Mouse (Mus musculus) brain, embryonic 14.5 days (tissue): ENCODE measurements around the gene Tbx1.

ENCODE experiments used
- CTCF ChIP-seq: fragments of 200-500 bp; IDR thresholded peaks from 2 replicates; pipeline ENCODE4 v1.5.1; 2012; ENCODE audit warnings: inconsistent platforms, mild to moderate bottlenecking, moderate library complexity, borderline replicate concordance; ENCODE audit not compliant: insufficient read depth, insufficient read length; ENCODE audit errors: extremely low read depth
- POLR2A ChIP-seq: fragments of 200-500 bp; IDR thresholded peaks from 2 replicates; pipeline ENCODE4 v1.6.1; 2012; ENCODE audit warnings: mild to moderate bottlenecking, inconsistent platforms, borderline replicate concordance; ENCODE audit not compliant: poor library complexity, insufficient read depth, insufficient read length, severe bottlenecking; ENCODE audit errors: extremely low read depth

- TF ChIP-seq POLR2A (no peak), CTCF (no peak)
Measured at GRCm38 (mm10) chr16:18543151-18543829, 47.2 kb downstream of the Tbx1 start.
